Mouse (Mus musculus) lung, embryonic 14.5 days (tissue): ENCODE measurements at regions not wholly inside any gene's neighbourhood (a gene's known extent, or its start where the extent isn't known, plus 50 kb on each side); places are given as distances from the start of the nearest gene placed in this dataset.

Experiments used
- ATAC-seq: fragments of 200-750 bp; cut with Nextera tagmentation; 2 replicates; pipeline ENCODE4 v1.8.0; 2017; ENCODE audit warnings: mild to moderate bottlenecking, moderate TSS enrichment, moderate library complexity; ENCODE audit not compliant: insufficient read depth
- DNase-seq: peaks from one replicate; pipeline ENCODE4 v3.0.0-alpha.2; 2015
- H3K27ac ChIP-seq: fragments of 300-500 bp; sonication (generic); 2 replicates; pipeline ENCODE4 v1.5.1; 2014; ENCODE audit warnings: low read depth, mild to moderate bottlenecking, moderate library complexity
- H3K27me3 ChIP-seq: fragments of 300-500 bp; sonication (generic); 2 replicates; pipeline ENCODE4 v1.6.1; 2014; ENCODE audit warnings: low read length, control low read depth; ENCODE audit not compliant: insufficient read depth
- H3K36me3 ChIP-seq: fragments of 300-500 bp; sonication (generic); 2 replicates; pipeline ENCODE4 v1.6.1; 2014; ENCODE audit warnings: control low read depth; ENCODE audit not compliant: insufficient read depth
- H3K4me1 ChIP-seq: fragments of 300-500 bp; sonication (generic); 2 replicates; pipeline ENCODE4 v1.6.1; 2014; ENCODE audit warnings: antibody characterized with exemption, control low read depth; ENCODE audit not compliant: insufficient read depth
- H3K4me2 ChIP-seq: fragments of 300-500 bp; sonication (generic); 2 replicates; pipeline ENCODE4 v1.6.1; 2014; ENCODE audit warnings: mild to moderate bottlenecking
- H3K4me3 ChIP-seq: fragments of 300-500 bp; sonication (generic); 2 replicates; pipeline ENCODE4 v1.5.1; 2014; ENCODE audit warnings: low read depth, low read length
- H3K9ac ChIP-seq: fragments of 300-500 bp; sonication (generic); 2 replicates; pipeline ENCODE4 v1.6.1; 2014
- H3K9me3 ChIP-seq: fragments of 300-500 bp; sonication (generic); 2 replicates; pipeline ENCODE4 v1.6.1; 2016; ENCODE audit warnings: low read depth, low read length, control low read depth
- CTCF ChIP-seq: IDR thresholded peaks from 2 replicates; pipeline ENCODE4 v1.5.1; 2016; ENCODE audit warnings: antibody characterized with exemption, low read depth
- WGBS: fragments of 180-500 bp; shearing (Covaris S2); extraction: QIAGEN DNeasy Blood & Tissue Kit; methylation state at CpG from one replicate; pipeline ENCODE4 v1.1.7; 2014; 5-methylcytosine and 5-hydroxymethylcytosine counted together

GRCm38 (mm10) chr11:42845795-42846194, 189.8 kb upstream of the Gm9972 start:
- Histone ChIP-seq H3K9ac (no peak overlapping the region), H3K27ac (no peak overlapping the region), H3K4me2 (no peak overlapping the region), H3K36me3 (no peaks in the 10 kb centered on the region), H3K27me3 (no peaks in the 10 kb centered on the region), H3K4me3 (no peak overlapping the region), H3K9me3 (no peaks in the 10 kb centered on the region), H3K4me1 (no peaks in the 10 kb centered on the region)
- WGBS: 57% methylated on average over 1 of the region's 1 CpGs
- no peak for TF ChIP-seq CTCF
- DNase-seq: no peak
- ATAC-seq: no peak

GRCm38 (mm10) chr11:42854411-42854810, 181.1 kb upstream of the Gm9972 start:
- DNase-seq (no peak), ATAC-seq (no peak)
- Histone ChIP-seq H3K4me1 (no peaks in the 10 kb centered on the region), H3K27ac (no peak overlapping the region), H3K4me2 (no peak overlapping the region), H3K36me3 (no peaks in the 10 kb centered on the region), H3K9me3 (no peaks in the 10 kb centered on the region), H3K27me3 (no peaks in the 10 kb centered on the region), H3K4me3 (no peak overlapping the region), H3K9ac (no peak overlapping the region)
- no peak for TF ChIP-seq CTCF
- 82% methylated on average over 4 of the region's 4 CpGs for WGBS

GRCm38 (mm10) chr11:42857687-42858086, 177.9 kb upstream of the Gm9972 start:
- no peaks in the 10 kb centered on the region for H3K9me3 ChIP-seq
- no peaks in the 10 kb centered on the region for H3K4me1 ChIP-seq
- H3K4me3 ChIP-seq: no peak overlapping the region
- no peak overlapping the region for H3K27ac ChIP-seq
- H3K4me2 ChIP-seq: no peak overlapping the region
- H3K36me3 ChIP-seq: no peaks in the 10 kb centered on the region
- H3K9ac ChIP-seq: no peak overlapping the region
- DNase-seq (no peak), ATAC-seq (no peak)
- TF ChIP-seq CTCF: no peak
- H3K27me3 ChIP-seq: no peaks in the 10 kb centered on the region

GRCm38 (mm10) chr11:42874056-42874455, 161.5 kb upstream of the Gm9972 start:
- Histone ChIP-seq H3K27me3 (no peaks in the 10 kb centered on the region), H3K4me2 (no peak overlapping the region), H3K4me3 (no peak overlapping the region), H3K9me3 (no peaks in the 10 kb centered on the region), H3K4me1 (no peaks in the 10 kb centered on the region), H3K36me3 (no peaks in the 10 kb centered on the region), H3K27ac (no peak overlapping the region), H3K9ac (no peak overlapping the region)
- no peak for TF ChIP-seq CTCF
- DNase-seq: no peak
- WGBS: 76% methylated on average over 2 of the region's 2 CpGs
- no peak for ATAC-seq

GRCm38 (mm10) chr11:42900024-42900423, 135.5 kb upstream of the Gm9972 start:
- Histone ChIP-seq H3K9ac (no peak overlapping the region), H3K36me3 (no peaks in the 10 kb centered on the region), H3K4me3 (no peak overlapping the region), H3K27ac (no peak overlapping the region), H3K4me1 (no peaks in the 10 kb centered on the region), H3K9me3 (no peaks in the 10 kb centered on the region), H3K27me3 (no peaks in the 10 kb centered on the region), H3K4me2 (no peak overlapping the region)
- no peak for DNase-seq
- no peak for TF ChIP-seq CTCF
- ATAC-seq: no peak
- 89% methylated on average over 4 of the region's 4 CpGs for WGBS

GRCm38 (mm10) chr11:42903459-42904012, 132.0 kb upstream of the Gm9972 start:
- 70% methylated on average over 5 of the region's 5 CpGs for WGBS
- Histone ChIP-seq H3K9ac (no peak overlapping the region), H3K9me3 (no peaks in the 10 kb centered on the region), H3K27ac (no peak overlapping the region), H3K4me3 (no peak overlapping the region), H3K4me1 (no peaks in the 10 kb centered on the region), H3K4me2 (no peak overlapping the region), H3K27me3 (no peaks in the 10 kb centered on the region), H3K36me3 (no peaks in the 10 kb centered on the region)
- no peak for TF ChIP-seq CTCF
- DNase-seq (no peak), ATAC-seq (no peak)

GRCm38 (mm10) chr11:42905561-42905960, 130.0 kb upstream of the Gm9972 start:
- 74% methylated on average over 2 of the region's 2 CpGs for WGBS
- TF ChIP-seq CTCF: no peak

GRCm38 (mm10) chr11:42906020-42906419, 129.5 kb upstream of the Gm9972 start:
- Histone ChIP-seq H3K36me3 (no peaks in the 10 kb centered on the region), H3K27ac (no peak overlapping the region), H3K4me3 (no peak overlapping the region), H3K4me1 (no peaks in the 10 kb centered on the region), H3K9me3 (no peaks in the 10 kb centered on the region), H3K4me2 (no peak overlapping the region), H3K27me3 (no peaks in the 10 kb centered on the region), H3K9ac (no peak overlapping the region)
- WGBS: 79% methylated on average over 3 of the region's 3 CpGs
- no peak for TF ChIP-seq CTCF
- ATAC-seq (no peak), DNase-seq (no peak)

More at GRCm38 (mm10) chr11:42905561-42905960, 130.0 kb upstream of the Gm9972 start:
- Histone ChIP-seq H3K27me3 (no peaks in the 10 kb centered on the region), H3K4me3 (no peak overlapping the region), H3K27ac (no peak overlapping the region), H3K9ac (no peak overlapping the region), H3K4me1 (no peaks in the 10 kb centered on the region), H3K36me3 (no peaks in the 10 kb centered on the region), H3K4me2 (no peak overlapping the region), H3K9me3 (no peaks in the 10 kb centered on the region)
- no peak for DNase-seq
- ATAC-seq: no peak
